Mouse (Mus musculus) kidney, adult 8-10 months (tissue): ENCODE results near the gene Coq9.
"Not testable (repeated sequence)": the region's sequence is repeated elsewhere in the genome, so short reads cannot be mapped to it uniquely, and the experiment has no call there.

ENCODE experiments used
- DNase-seq, 2 experiments: peaks; one replicate each; pipeline ENCODE4 v3.0.0; 2022

The Coq9 gene

GRCm38 (mm10) chr8:94822637-94823560 lies 15.2 kb upstream of the Coq9 start:
- DNase-seq = peak; percentile 56 to 72

GRCm38 (mm10) chr8:94825170-94825569 lies 13.0 kb upstream of the Coq9 start:
- no peak for DNase-seq

GRCm38 (mm10) chr8:94826210-94826609 lies 11.9 kb upstream of the Coq9 start:
- no peak for DNase-seq

GRCm38 (mm10) chr8:94828284-94828683 lies 9.8 kb upstream of the Coq9 start:
- DNase-seq = no peak

GRCm38 (mm10) chr8:94833901-94834405 lies 4.2 kb upstream of the Coq9 start:
- DNase-seq = not testable (repeated sequence)

GRCm38 (mm10) chr8:94835751-94836150 lies 2.4 kb upstream of the Coq9 start:
- not testable (repeated sequence) for DNase-seq

GRCm38 (mm10) chr8:94836456-94837240 lies 1.5 kb upstream of the Coq9 start:
- DNase-seq = no peak

GRCm38 (mm10) chr8:94838600-94838999 lies 479 bp downstream of the Coq9 start:
- DNase-seq = peak; percentile 75 to 84

- DNase-seq = no peak
Observed at GRCm38 (mm10) chr8:94841183-94841582, 3.1 kb downstream of the Coq9 start.

- DNase-seq = no peak
Observed at GRCm38 (mm10) chr8:94850049-94850448, 11.9 kb downstream of the Coq9 start.

- DNase-seq = not testable (repeated sequence)
Observed at GRCm38 (mm10) chr8:94854761-94855160, 16.6 kb downstream of the Coq9 start.

- DNase-seq = no peak
Observed at GRCm38 (mm10) chr8:94857011-94857345, 18.9 kb downstream of the Coq9 start.

GRCm38 (mm10) chr8:94857346-94858173 lies 19.4 kb downstream of the Coq9 start, which contains the start of gene Polr2c:
Gene Polr2c (plus strand): TSS chr8:94857450.
- peak; percentile 80 to 88 for DNase-seq

- DNase-seq = peak; percentile 58 to 79
Observed at GRCm38 (mm10) chr8:94861352-94861910, 23.3 kb downstream of the Coq9 start.

GRCm38 (mm10) chr8:94862487-94863220 lies 24.5 kb downstream of the Coq9 start:
- DNase-seq = no peak

- DNase-seq = no peak
Observed at GRCm38 (mm10) chr8:94863897-94864673, 26.0 kb downstream of the Coq9 start.

GRCm38 (mm10) chr8:94865292-94865691 lies 27.2 kb downstream of the Coq9 start:
- DNase-seq = no peak

GRCm38 (mm10) chr8:94866921-94867320 lies 28.8 kb downstream of the Coq9 start:
- no peak for DNase-seq

- no peak for DNase-seq
Observed at GRCm38 (mm10) chr8:94869146-94869545, 31.0 kb downstream of the Coq9 start.

- DNase-seq = no peak
Observed at GRCm38 (mm10) chr8:94870003-94870402, 31.9 kb downstream of the Coq9 start.
